Mouse (Mus musculus): Measurements from ENCODE around the gene Ppp1r18. TPM values are rescaled to one million over a fixed set of nuclear protein-coding genes. Genes with fewer than 3 reads are reported as not detected.

The Ppp1r18 gene
- polyA plus RNA-seq, 1 experiment = 17.8 TPM

DNA sequence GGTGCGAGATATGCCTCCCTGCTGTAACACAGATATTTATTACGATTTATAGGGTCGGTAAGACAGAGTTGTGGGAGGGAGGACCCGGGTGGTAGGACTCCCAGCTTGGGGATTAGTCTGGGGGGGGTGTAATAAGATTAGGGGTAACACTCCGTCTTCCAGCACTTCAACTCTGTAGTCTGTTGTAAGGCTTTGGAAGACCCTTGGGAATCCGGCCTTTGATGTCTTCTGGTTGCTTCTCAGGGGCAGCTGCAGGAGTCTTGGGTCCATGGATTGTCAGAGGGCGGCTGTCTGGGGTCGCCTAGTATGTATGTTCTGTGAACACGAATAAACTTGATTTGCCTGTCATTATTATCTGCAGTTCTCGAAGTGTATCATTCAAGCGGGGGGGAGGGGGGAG lies 42.8 kb upstream of the Ppp1r18 start:
- peak overlapping the region; percentile 95 for H3K4me3 ChIP-seq (ENCODE audit: insufficient read depth, low read depth, low read length)
- 6% methylated on average over 11 of the region's 11 CpGs for WGBS
- no peaks in the 10 kb centered on the region for H3K27me3 ChIP-seq (replicated peaks; ENCODE audit: control insufficient read depth, insufficient read depth, low read length)
- H3K27ac ChIP-seq (ENCODE audit: insufficient read depth, low read depth, low read length) = peak overlapping the region; percentile 94
- DNase-seq = no peak
- TF ChIP-seq CTCF (conservative IDR thresholded peaks at IDR 0.05; ENCODE audit: insufficient read depth, insufficient read length, low read depth, low read length) (no peak), POLR2A (IDR thresholded peaks at IDR 0.05; ENCODE audit: low read depth, low read length) (no peak)
- H3K4me1 ChIP-seq (ENCODE audit: control insufficient read depth, insufficient read depth, low read length) = peaks cover 13% of the 10 kb centered on the region; the same call in 1 of the 2 replicates
- H3K36me3 ChIP-seq (ENCODE audit: control insufficient read depth, insufficient read depth, low read length) = no peaks in the 10 kb centered on the region

DNA sequence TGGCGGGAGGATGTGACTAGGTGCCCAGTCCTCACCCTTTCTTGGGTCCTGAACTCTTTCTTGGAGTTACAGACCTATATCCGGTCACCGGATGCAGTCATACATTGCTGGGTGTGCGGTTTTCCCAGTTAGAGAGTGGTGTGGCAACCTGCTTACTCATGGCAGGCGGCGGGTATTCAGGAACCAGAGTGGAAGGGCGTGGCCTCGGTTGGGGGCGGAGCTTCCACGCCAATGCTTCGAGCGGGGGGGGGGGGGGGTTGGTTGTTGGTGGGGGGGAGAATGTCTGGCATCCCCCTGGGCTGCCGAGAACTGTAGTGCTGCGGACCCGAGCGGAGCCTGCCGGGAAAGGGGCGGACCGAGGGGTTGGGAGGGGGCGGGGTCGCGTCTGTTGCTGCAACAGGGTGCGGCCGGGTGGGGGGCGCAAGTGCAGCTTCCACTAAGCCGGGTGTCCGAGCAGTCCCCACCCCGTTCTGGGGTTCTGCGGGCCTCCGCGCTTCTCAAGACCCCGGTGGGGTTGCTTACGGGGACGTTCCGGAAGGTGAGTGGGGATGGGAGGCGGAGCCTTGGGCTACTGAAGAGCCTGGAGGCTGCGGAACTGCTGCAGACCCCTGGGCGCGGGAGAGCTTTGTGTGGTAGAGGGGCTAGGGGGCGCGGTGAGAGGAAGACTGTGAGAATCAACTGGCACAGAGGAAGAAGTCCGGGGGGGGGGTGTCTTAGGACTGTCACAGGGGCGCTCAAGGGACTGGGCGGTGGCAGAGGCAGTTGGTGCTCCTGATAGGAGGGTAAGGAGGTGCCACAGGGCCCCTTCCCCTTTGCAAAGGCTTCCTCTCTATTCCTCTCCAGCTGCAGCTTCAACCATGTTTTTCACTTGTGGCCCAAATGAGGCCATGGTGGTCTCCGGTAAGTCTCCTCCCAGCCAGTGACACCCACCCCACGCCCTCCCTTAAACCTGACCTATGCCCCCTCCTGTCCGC lies 42.1 kb upstream of the Ppp1r18 start, which contains the start of gene Flot1:
Flot1 (plus strand) TSS at position 267 of the 974 bp plus-strand sequence.
- no peaks in the 10 kb centered on the region for H3K27me3 ChIP-seq (replicated peaks; ENCODE audit: control insufficient read depth, insufficient read depth, low read length)
- TF ChIP-seq POLR2A (IDR thresholded peaks at IDR 0.05; ENCODE audit: low read depth, low read length) = peak; percentile 16
- no peak for TF ChIP-seq CTCF (conservative IDR thresholded peaks at IDR 0.05; ENCODE audit: insufficient read depth, insufficient read length, low read depth, low read length)
- H3K4me1 ChIP-seq (ENCODE audit: control insufficient read depth, insufficient read depth, low read length) = peaks cover 11% of the 10 kb centered on the region; the same call in 1 of the 2 replicates
- no peaks in the 10 kb centered on the region for H3K36me3 ChIP-seq (ENCODE audit: control insufficient read depth, insufficient read depth, low read length)
- 1% methylated on average over 47 of the region's 47 CpGs for WGBS
- DNase-seq = peak; percentile 93
- H3K27ac ChIP-seq (ENCODE audit: insufficient read depth, low read depth, low read length) = peak within 1 kb of the TSS; percentile 94
- peak within 1 kb of the TSS; percentile 95 for H3K4me3 ChIP-seq (ENCODE audit: insufficient read depth, low read depth, low read length)

DNA sequence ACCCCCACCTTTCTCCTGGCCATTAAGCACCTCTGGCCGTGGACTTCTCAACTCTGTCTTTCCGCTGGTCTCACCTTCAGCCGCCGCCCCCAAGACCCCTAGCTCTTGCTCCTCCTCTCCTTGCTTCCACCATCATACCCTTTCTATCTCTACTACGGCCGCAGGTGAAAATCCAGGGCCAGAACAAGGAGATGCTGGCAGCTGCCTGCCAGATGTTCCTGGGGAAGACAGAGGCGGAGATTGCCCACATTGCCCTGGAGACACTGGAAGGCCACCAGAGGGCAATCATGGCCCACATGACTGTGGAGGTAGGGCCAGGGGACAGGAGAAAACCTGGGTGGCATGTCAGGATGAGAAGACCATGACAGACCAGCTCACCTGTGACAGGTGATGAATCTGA lies 41.0 kb upstream of the Ppp1r18 start:
- no peak for TF ChIP-seq POLR2A (IDR thresholded peaks at IDR 0.05; ENCODE audit: low read depth, low read length)
- TF ChIP-seq CTCF (conservative IDR thresholded peaks at IDR 0.05; ENCODE audit: insufficient read depth, insufficient read length, low read depth, low read length) = peak; percentile 45
- Histone ChIP-seq H3K36me3 (ENCODE audit: control insufficient read depth, insufficient read depth, low read length) (no peaks in the 10 kb centered on the region), H3K4me3 (ENCODE audit: insufficient read depth, low read depth, low read length) (no peak overlapping the region), H3K27ac (ENCODE audit: insufficient read depth, low read depth, low read length) (no peak overlapping the region), H3K4me1 (ENCODE audit: control insufficient read depth, insufficient read depth, low read length) (peaks cover 11% of the 10 kb centered on the region; the same call in 1 of the 2 replicates), H3K27me3 (replicated peaks; ENCODE audit: control insufficient read depth, insufficient read depth, low read length) (no peaks in the 10 kb centered on the region)
- DNase-seq = peak; percentile 49
- WGBS = 71% methylated on average over 7 of the region's 7 CpGs

DNA sequence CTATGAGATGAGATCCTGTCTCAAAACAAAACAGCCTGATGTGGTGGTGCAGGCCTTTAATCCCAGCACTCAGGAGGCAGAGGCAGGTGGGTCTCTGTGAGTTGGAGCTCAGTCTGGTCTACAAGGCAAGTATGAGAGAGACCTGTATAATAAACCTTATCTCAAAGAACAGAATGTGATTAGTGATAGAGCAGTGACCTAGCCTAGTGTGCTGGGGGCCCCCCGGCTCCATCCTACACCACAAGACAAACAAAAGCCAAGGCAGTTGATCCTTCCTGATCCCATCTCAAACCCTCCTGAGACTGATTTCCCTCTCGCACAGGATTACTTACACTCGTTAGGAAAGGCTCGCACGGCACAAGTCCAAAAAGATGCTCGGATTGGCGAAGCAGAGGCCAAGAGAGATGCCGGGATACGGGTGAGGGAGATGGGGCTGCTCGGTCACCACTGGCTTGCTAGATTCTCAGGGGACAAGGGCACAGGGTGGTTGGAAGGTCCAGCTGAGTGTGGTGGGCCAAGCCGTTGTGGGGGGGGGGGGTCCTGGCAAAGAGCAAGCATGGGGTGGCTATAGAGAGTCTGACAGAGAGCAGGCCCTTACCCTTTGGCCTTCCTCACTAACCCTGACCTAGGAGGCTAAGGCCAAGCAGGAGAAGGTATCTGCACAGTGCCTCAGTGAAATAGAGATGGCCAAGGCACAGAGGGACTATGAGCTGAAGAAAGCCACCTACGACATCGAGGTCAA lies 40.1 kb upstream of the Ppp1r18 start:
- Histone ChIP-seq H3K4me1 (ENCODE audit: control insufficient read depth, insufficient read depth, low read length) (peaks cover 11% of the 10 kb centered on the region; the same call in 1 of the 2 replicates), H3K36me3 (ENCODE audit: control insufficient read depth, insufficient read depth, low read length) (no peaks in the 10 kb centered on the region), H3K27ac (ENCODE audit: insufficient read depth, low read depth, low read length) (no peak overlapping the region), H3K27me3 (replicated peaks; ENCODE audit: control insufficient read depth, insufficient read depth, low read length) (no peaks in the 10 kb centered on the region), H3K4me3 (ENCODE audit: insufficient read depth, low read depth, low read length) (no peak overlapping the region)
- TF ChIP-seq POLR2A (IDR thresholded peaks at IDR 0.05; ENCODE audit: low read depth, low read length) = no peak
- no peak for TF ChIP-seq CTCF (conservative IDR thresholded peaks at IDR 0.05; ENCODE audit: insufficient read depth, insufficient read length, low read depth, low read length)
- DNase-seq = no peak
- WGBS = 95% methylated on average over 13 of the region's 13 CpGs

DNA sequence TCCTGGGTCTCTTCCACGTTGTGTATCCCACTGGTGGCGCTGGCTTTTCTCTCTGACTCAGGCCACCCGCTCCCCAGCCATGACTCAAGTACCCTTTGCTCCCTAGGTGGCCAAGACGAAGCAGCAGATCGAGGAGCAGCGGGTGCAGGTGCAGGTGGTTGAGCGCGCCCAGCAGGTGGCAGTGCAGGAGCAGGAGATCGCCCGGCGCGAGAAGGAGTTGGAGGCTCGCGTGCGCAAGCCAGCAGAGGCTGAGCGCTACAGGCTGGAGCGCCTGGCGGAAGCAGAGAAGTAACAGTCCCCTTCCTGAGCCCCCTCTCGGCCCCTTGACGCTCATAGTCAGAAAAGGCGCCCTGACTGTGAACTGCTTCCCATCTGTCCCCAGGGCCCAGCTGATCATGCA lies 35.7 kb upstream of the Ppp1r18 start:
- no peak overlapping the region for H3K4me3 ChIP-seq (ENCODE audit: insufficient read depth, low read depth, low read length)
- DNase-seq = peak; percentile 93
- no peaks in the 10 kb centered on the region for H3K27me3 ChIP-seq (replicated peaks; ENCODE audit: control insufficient read depth, insufficient read depth, low read length)
- H3K27ac ChIP-seq (ENCODE audit: insufficient read depth, low read depth, low read length) = no peak overlapping the region
- WGBS = 2% methylated on average over 21 of the region's 21 CpGs
- peaks cover 3% of the 10 kb centered on the region; the same call in 1 of the 2 replicates for H3K36me3 ChIP-seq (ENCODE audit: control insufficient read depth, insufficient read depth, low read length)
- TF ChIP-seq CTCF (conservative IDR thresholded peaks at IDR 0.05; ENCODE audit: insufficient read depth, insufficient read length, low read depth, low read length) (peak; percentile 93), POLR2A (IDR thresholded peaks at IDR 0.05; ENCODE audit: low read depth, low read length) (no peak)
- H3K4me1 ChIP-seq (ENCODE audit: control insufficient read depth, insufficient read depth, low read length) = no peaks in the 10 kb centered on the region

DNA sequence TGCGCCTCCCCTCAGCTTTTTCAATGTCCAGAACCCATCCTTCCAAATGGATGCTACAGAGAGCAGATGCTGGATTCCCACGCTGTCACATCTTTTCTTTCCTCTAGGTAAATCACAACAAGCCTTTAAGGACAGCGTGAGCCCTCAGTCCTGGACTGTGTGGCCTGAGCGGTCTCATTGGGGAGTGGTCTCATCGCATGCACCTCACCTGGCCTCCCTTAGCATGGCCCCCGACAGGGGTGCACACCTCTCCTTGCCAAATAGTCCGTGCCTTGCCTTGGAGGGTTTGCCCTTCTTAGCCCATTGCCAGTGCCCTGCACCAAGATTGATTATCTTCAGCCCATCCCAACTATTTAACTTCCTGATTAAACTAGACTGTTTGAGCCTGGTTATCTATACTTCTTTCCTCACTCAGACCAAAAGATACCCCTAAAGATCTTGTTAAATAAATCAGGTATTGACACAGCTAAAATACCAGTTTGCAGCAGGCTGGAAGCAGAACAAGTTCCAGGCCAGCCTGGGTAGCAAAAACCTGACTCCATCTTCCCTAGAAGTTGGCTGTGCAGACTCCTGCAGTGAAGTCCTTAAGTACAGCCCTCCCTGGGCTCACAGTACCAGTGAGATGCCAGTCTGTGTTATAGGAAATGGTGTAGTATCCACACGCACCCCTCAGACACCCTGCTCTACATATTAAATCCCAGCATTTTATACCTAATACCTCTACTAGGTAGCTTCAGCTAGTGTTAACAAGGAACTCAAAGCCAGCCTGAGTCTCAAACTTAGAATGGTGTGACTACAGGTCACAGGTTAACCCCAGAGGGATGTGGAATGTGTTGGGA lies 32.8 kb upstream of the Ppp1r18 start:
- Histone ChIP-seq H3K27me3 (replicated peaks; ENCODE audit: control insufficient read depth, insufficient read depth, low read length) (no peaks in the 10 kb centered on the region), H3K27ac (ENCODE audit: insufficient read depth, low read depth, low read length) (no peak overlapping the region), H3K4me1 (ENCODE audit: control insufficient read depth, insufficient read depth, low read length) (peaks cover 15% of the 10 kb centered on the region), H3K4me3 (ENCODE audit: insufficient read depth, low read depth, low read length) (no peak overlapping the region), H3K36me3 (ENCODE audit: control insufficient read depth, insufficient read depth, low read length) (peaks cover 3% of the 10 kb centered on the region; the same call in 1 of the 2 replicates)
- no peak for DNase-seq
- TF ChIP-seq POLR2A (IDR thresholded peaks at IDR 0.05; ENCODE audit: low read depth, low read length) (no peak), CTCF (conservative IDR thresholded peaks at IDR 0.05; ENCODE audit: insufficient read depth, insufficient read length, low read depth, low read length) (no peak)
- 83% methylated on average over 8 of the region's 8 CpGs for WGBS
